Mouse (Mus musculus) kidney, adult 2 months (tissue): Measurements from ENCODE around the gene Ndufs3.

Source experiments
- CTCF ChIP-seq: fragments of 200-500 bp; conservative IDR thresholded peaks from 2 replicates; pipeline ENCODE4 v1.5.1; 2011; ENCODE audit warnings: low read depth, mild to moderate bottlenecking, control low read depth, low read length, moderate library complexity, mixed read lengths; ENCODE audit not compliant: insufficient read depth, insufficient read length
- POLR2A ChIP-seq: fragments of 200-500 bp; IDR thresholded peaks from one replicate; pipeline ENCODE4 v1.6.1; 2011; ENCODE audit warnings: low read depth, low read length, control low read depth

DNA sequence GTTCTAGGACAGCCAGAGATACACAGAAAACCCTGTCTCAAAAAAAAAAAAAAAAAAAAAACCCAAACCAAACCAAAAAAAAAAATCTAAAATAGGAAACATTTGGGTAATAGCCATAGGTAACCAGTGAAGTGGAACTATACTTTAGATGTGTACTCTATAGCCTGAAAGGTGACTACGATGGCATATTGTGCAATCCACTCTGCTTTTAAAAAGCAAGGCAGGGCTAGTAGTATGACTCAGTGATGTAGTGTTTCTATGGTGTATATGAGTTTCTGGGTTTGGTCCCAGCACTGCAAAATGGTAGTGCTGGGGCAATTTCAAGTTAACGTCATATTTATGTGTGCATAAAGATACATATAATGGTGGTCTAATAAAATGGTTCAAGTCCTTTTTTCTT, 2.1 kb upstream of the Ndufs3 start:
- TF ChIP-seq POLR2A (no peak), CTCF (no peak)
